Mouse (Mus musculus) left cerebral cortex, adult 9 months (tissue): Measurements from ENCODE around the gene Wfdc12.
"Not testable (repeated sequence)": the region's sequence is repeated elsewhere in the genome, so short reads cannot be mapped to it uniquely, and the experiment has no call there.

ENCODE experiments used
- DNase-seq, 2 experiments: peaks; one replicate each; pipeline ENCODE4 v3.0.0; 2022; ENCODE audit warnings: low spot score in 2 of 2

Wfdc12 gene

GRCm38 (mm10) chr2:164190576-164190975, at the start of gene Wfdc12:
Gene Wfdc12 (minus strand): TSS chr2:164190608.
- no peak for DNase-seq

DNA sequence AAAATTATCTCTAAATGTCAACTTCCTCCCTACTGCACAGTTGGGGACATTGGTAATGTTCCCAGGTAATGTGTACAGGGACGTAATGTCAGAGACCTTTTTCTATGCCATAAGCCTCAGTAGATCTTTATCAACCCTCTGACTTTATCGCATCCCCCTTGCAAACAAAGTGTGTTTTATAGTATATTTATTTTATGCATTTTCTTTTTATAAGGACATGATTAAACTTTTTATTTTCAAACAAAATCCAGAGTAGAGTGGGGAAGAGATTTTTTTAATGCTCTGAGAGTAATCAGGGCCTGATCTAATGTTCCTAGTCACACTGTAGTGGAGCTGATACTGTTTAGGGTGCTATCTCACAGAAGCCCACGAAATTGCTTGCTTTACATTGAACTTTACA, 48.0 kb upstream of the Wfdc12 start, which contains the start of gene Svs2:
TSS of gene Svs2 (minus strand) at position 101 of the 400 bp plus-strand sequence.
- DNase-seq: no peak

DNA sequence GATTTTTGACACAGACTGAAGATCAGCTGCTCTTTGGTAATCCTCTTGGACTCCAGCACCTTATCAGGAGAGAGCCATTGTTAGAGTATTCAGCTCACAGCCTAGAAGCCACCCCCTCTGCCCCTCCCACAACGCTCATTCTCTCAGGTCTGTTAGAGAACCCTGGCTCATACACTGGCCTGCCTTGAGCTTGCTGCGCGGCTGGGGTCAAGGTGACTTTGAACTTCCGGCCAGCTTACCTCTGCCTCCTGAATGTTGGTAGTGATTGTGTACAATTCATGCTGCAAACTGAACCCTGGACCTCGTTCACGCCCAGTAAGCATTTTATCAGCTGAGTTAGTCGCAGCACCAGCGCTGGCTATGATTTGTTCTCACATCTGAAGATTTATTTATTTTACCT, 42.3 kb upstream of the Wfdc12 start:
- no peak for DNase-seq

GRCm38 (mm10) chr2:164228361-164229070, 38.1 kb upstream of the Wfdc12 start:
- no peak for DNase-seq

GRCm38 (mm10) chr2:164221522-164221921, 31.1 kb upstream of the Wfdc12 start, which contains the start of gene Wfdc15b:
Gene Wfdc15b (minus strand): TSS chr2:164221660.
- DNase-seq: no peak

- no peak for DNase-seq
Measured at GRCm38 (mm10) chr2:164219295-164219694, 28.9 kb upstream of the Wfdc12 start.

DNA sequence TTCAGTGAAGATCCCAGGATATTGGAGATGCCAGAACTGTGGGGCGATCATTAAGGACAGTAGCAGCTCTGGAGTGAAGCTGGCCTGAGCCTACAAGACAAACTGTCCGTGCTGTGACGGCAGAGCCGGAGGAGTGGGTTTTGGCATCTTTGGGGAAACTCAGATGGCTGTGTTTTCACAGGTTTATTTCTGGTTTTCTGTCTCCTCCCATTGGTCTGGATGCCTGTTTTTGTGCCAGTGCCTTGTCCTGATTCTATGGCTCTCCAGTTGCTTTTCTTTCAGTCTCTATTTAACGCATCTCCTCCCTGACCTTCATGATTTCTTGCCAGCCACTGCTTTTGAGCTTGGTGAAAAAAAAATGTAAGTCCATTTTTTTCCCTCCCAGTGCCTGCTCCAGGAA, 22.3 kb upstream of the Wfdc12 start:
- peak in 1 of 2 experiments; percentile 15 for DNase-seq

- no peak for DNase-seq
Measured at GRCm38 (mm10) chr2:164210892-164211291, 20.5 kb upstream of the Wfdc12 start.

- peak in 1 of 2 experiments; percentile 19 for DNase-seq
Measured at GRCm38 (mm10) chr2:164206676-164207075, 16.3 kb upstream of the Wfdc12 start.

- not testable (repeated sequence) for DNase-seq
Measured at GRCm38 (mm10) chr2:164206011-164206410, 15.6 kb upstream of the Wfdc12 start.

DNA sequence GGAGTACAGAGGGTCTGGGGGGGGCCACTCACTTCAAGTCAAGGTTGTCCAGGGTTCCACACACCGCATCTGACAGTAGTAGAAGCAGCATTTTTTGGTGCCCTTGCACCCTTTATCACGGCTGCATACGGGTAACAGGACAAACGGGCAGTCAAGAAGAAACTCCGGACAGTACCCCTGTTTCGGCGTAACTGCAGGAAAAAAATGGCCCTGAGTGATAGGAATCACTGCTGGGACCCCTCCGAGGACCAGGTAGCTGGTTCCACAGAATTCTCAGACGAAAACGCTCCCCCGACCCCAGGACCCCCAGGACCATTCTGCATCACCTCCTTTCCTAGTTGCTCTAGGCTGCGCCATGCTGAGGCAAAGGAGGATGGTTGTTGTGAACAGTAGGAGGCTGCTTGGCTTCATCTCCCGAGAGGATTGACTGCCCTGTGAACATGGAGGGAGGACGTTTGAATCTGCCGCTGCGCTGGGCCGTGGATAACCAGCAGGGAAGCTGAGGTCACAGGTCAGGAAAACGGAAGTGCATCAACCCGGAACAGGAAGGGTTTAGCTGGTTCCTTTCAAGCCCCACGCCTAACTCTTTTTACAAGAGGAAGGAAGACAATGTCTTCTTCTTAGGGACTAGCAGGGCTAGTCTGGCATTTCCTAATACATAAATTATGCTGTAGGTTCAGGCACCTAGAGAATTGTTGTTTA, 9.4 kb upstream of the Wfdc12 start, which contains the start of gene Wfdc15a:
TSS of gene Wfdc15a (minus strand) at position 505 of the 702 bp plus-strand sequence.
- DNase-seq: no peak

GRCm38 (mm10) chr2:164196700-164196990, 6.2 kb upstream of the Wfdc12 start:
- no peak for DNase-seq

DNA sequence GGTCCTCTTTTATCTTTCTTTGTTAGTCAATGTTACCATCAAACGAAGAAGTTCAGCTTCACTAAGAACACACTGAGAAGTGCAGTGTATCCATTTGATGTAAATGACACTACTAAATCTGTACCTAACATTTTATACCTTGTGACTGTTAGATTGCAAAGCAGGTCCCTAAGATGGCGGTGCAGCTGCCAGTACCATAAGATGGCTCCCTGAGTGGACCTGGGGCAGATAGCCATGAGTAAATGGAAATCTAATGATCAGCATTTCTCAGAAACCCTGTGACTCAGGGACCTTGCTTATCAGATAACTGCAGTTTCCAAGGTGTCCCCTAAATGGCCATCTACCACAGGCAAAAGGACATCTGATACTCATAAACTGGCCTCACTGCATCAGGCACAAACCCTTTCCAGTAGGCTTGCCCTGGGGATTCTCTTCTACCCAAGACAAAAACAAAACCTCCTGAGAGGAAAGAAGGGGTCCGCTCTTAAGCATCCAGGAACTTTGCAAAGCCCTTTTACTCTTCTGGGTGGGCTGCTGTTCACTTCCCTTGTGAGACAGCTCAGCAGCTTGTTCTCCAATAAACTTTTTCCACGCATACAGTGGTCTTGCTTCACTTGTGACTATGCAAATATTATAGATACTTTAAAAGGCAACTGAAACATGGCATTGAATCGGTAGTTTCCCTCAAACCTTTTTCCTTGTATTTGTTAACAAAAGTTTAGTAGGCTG, 5.7 kb upstream of the Wfdc12 start:
- DNase-seq: no peak

DNA sequence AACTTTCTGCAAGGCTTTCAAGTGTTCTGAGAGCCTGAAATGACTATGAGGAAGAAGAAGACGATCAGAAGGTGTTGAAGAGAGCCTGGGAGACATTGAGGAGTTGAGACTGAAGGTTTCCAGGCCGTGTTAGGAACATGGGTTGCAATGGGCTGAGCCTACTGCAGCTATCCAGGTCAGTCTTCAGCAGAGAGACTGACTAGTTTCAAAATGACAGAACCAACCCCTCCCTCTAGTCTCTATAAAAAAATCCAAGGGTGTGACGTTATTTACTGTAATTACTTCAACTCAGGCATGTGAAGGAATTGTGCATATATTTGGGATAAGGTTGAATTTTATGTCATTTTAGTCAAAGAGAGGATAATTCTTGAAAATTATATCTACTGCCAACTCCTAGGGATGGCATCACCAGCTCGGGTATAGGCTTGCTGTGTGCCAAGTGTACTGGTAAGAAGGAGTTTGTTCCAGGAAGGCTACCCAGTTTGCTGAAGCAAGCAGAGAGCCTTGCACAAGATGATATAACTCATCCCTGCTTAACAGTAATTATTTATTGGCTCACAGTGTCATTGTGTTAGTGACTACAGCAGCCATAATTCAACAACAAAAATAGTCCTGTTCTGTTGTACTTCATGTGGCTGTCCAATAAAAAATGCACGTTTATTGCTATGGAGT, 4.7 kb upstream of the Wfdc12 start:
- no peak for DNase-seq

DNA sequence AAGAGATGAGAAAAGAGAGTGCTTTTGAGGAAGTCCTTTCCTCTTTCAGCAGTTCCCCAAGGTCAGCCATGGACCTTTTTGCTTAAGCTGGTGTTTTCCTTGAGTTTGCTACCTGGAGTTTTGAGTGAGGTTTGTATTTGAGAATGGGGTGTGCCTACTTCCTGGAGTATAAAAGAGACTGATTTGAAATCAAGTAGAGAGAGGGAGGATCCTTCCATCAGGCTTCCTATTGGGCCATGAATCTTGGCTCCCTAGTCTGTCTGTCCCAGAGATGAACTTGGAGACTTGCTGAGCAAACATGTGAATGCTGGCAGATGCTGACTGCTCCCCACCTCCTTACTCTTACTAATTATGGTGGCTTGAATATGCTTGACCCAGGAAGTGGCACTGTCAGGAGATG, 1.9 kb upstream of the Wfdc12 start:
- DNase-seq: no peak

GRCm38 (mm10) chr2:164188722-164189121, 1.7 kb downstream of the Wfdc12 start:
- no peak for DNase-seq

- DNase-seq: no peak
Measured at GRCm38 (mm10) chr2:164184145-164184719, 6.2 kb downstream of the Wfdc12 start.

DNA sequence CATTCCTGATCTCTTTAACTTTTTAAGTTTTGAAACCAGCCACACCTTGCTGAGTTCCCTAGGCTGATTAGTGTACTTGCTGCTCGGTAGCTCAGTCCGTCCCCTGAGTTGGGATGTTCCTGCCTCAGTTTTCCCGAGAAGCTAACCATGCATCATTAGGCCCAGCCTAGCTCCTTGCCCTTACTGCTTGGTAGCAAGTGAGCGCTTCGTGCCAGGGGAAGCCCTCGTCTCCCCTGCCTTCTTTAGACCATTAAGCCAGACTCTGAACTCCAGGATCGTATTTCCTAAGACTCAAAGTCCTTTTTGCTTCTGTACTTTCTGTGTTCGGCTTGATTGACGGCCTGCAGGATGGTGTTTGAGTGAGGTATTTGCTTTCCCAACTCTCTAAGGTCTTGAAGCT, 7.1 kb downstream of the Wfdc12 start:
- DNase-seq: no peak

GRCm38 (mm10) chr2:164182692-164183255, 7.6 kb downstream of the Wfdc12 start, which contains the start of gene Wfdc5:
Gene Wfdc5 (minus strand): TSS chr2:164182742.
- DNase-seq: no peak

- no peak for DNase-seq
Measured at GRCm38 (mm10) chr2:164180770-164181169, 9.6 kb downstream of the Wfdc12 start.

GRCm38 (mm10) chr2:164180124-164180523, 10.3 kb downstream of the Wfdc12 start:
- DNase-seq: no peak
